Mouse (Mus musculus) ES-Bruce4 (cell line): Measurements from ENCODE around the gene Smpdl3b. TPM values are rescaled to one million over a fixed set of nuclear protein-coding genes. Genes with fewer than 3 reads are reported as not detected.
A peak's percentile ranks its signal among the peaks of the same experiment; 100 is the strongest.
"Not testable (repeated sequence)": the region's sequence is repeated elsewhere in the genome, so short reads cannot be mapped to it uniquely, and the experiment has no call there.

Experiments
- H3K27ac ChIP-seq: 2 replicates; pipeline ENCODE4 v1.5.1; 2012; ENCODE audit warnings: low read length, inconsistent platforms; ENCODE audit not compliant: insufficient read depth
- H3K27me3 ChIP-seq: 2 replicates; pipeline ENCODE4 v1.6.1; 2012; ENCODE audit warnings: mild to moderate bottlenecking, low read length, inconsistent platforms; ENCODE audit not compliant: control insufficient read depth, poor library complexity, insufficient read depth, severe bottlenecking
- H3K36me3 ChIP-seq: 2 replicates; pipeline ENCODE4 v1.6.1; 2012; ENCODE audit warnings: inconsistent platforms, mild to moderate bottlenecking, low read length, moderate library complexity; ENCODE audit not compliant: control insufficient read depth, poor library complexity, insufficient read depth, severe bottlenecking
- H3K4me1 ChIP-seq: one replicate; pipeline ENCODE4 v1.8.1; 2011; ENCODE audit warnings: low read length; ENCODE audit not compliant: control insufficient read depth, insufficient read depth
- H3K4me3 ChIP-seq: 2 replicates; pipeline ENCODE4 v1.5.1; 2011; ENCODE audit warnings: low read depth, mild to moderate bottlenecking, low read length
- H3K9ac ChIP-seq: 2 replicates; pipeline ENCODE4 v1.6.1; 2012; ENCODE audit warnings: low read depth, mild to moderate bottlenecking, inconsistent platforms; ENCODE audit not compliant: poor library complexity, severe bottlenecking
- H3K9me3 ChIP-seq: replicated peaks from 2 replicates; pipeline ENCODE4 v1.6.1; 2012; ENCODE audit warnings: mild to moderate bottlenecking, low read length, inconsistent platforms; ENCODE audit not compliant: control insufficient read depth, poor library complexity, insufficient read depth, severe bottlenecking
- CTCF ChIP-seq: IDR thresholded peaks from one replicate; pipeline ENCODE4 v1.8.1; 2011; ENCODE audit warnings: low read depth, low read length
- EP300 ChIP-seq: IDR thresholded peaks from 2 replicates; pipeline ENCODE4 v1.6.1; 2011; ENCODE audit warnings: low read depth, low read length; ENCODE audit not compliant: insufficient read depth
- POLR2A ChIP-seq: IDR thresholded peaks from one replicate; pipeline ENCODE4 v1.8.1; 2011; ENCODE audit warnings: low read length; ENCODE audit not compliant: insufficient read depth
- polyA plus RNA-seq: library from polyadenylated mRNA; stranded (reverse); fragments of >200 nt; gene quantifications from 2 replicates; pipeline ENCODE4 v1.2.4, GENCODE M21; 2011; ENCODE audit warnings: low read depth; ENCODE audit not compliant: missing spikeins, insufficient read depth, insufficient read length

The Smpdl3b gene
- polyA plus RNA-seq, 1 experiment = 6.4 TPM

DNA sequence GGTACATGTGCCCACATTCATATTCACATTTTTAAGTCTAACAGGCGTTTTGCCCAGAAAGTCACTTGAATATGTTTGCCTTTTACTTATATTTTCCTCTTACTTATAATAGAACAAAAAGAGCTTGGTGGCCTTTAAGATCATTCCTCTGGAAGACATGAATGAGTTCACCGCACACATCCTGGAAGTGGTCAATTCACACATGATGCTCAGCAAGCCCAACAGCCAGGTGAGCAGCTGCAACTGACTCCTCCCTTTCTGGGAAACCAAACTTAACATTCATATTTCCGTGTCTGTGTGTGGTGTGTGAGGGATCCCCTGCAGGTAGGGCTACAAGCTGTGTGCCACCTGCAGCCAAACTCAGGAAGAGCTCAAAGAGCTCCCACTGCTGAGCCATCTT lies 17.9 kb upstream of the Smpdl3b start:
- H3K27me3 ChIP-seq = no peaks in the 10 kb centered on the region
- H3K27ac ChIP-seq = no peak overlapping the region
- no peaks in the 10 kb centered on the region for H3K4me1 ChIP-seq
- TF ChIP-seq CTCF = no peak
- no peak for TF ChIP-seq POLR2A
- no peak for TF ChIP-seq EP300
- no peak overlapping the region for H3K4me3 ChIP-seq
- no peaks in the 10 kb centered on the region for H3K9me3 ChIP-seq
- H3K9ac ChIP-seq = no peak overlapping the region
- H3K36me3 ChIP-seq = peaks cover 89% of the 10 kb centered on the region

DNA sequence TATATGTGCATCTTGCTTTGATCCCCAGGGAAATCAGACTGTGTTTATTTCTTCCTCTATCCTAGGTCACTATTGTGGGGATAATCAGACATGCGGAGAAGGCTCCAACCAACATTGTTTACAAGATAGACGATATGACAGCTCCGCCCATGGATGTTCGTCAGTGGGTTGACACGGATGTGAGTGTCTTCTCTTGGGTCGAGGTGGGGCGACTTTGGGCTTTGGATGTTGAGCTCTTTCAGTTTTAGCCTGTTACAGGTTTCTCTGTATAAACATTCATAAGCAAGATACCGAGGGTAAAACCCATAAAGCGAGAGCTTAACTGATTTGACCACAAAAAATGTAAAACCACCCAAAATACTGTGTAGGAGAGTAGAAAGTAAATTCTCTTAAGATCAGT lies 14.7 kb upstream of the Smpdl3b start:
- no peaks in the 10 kb centered on the region for H3K9me3 ChIP-seq
- H3K9ac ChIP-seq = no peak overlapping the region
- H3K4me1 ChIP-seq = no peaks in the 10 kb centered on the region
- no peak overlapping the region for H3K27ac ChIP-seq
- no peak for TF ChIP-seq EP300
- no peak for TF ChIP-seq CTCF
- TF ChIP-seq POLR2A = no peak
- no peaks in the 10 kb centered on the region for H3K27me3 ChIP-seq
- no peak overlapping the region for H3K4me3 ChIP-seq
- H3K36me3 ChIP-seq = peaks cover 63% of the 10 kb centered on the region

- Histone ChIP-seq H3K9me3 (no peaks in the 10 kb centered on the region), H3K36me3 (peaks cover 31% of the 10 kb centered on the region), H3K4me1 (no peaks in the 10 kb centered on the region), H3K4me3 (peak within 1 kb of the TSS; percentile 94), H3K27ac (0 out of 2 replicates have a peak within 1 kb of the TSS, but pooled peaks have one; percentile 9), H3K27me3 (no peaks in the 10 kb centered on the region), H3K9ac (peak within 1 kb of the TSS; percentile 92)
- TF ChIP-seq POLR2A = peak; percentile 50
- TF ChIP-seq CTCF = no peak
These were observed 11.1 kb upstream of the Smpdl3b start, which contains the start of gene Rpa2 for GRCm38 (mm10) chr4:132767914-132768876. Gene Rpa2, plus strand, starts transcription at chr4:132768332.

DNA sequence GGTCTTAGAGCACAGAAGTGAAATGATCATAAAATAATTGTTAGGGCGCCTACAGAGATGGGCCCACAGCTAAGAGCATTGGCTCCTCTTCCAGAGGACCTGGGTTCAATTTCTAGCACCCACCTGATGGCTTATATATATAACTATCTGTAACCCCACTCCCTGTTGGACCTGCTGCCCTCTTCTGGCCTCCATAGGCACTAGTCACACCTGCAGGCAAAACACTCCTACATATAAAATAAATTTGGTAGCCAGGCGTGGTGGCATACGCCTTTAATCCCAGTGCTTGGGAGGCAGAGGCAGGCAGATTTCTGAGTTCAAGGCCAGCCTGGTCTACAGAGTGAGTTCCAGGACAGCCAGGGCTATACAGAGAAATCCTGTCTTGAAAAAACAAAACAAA lies 6.1 kb upstream of the Smpdl3b start:
- not testable (repeated sequence) for H3K27ac ChIP-seq, H3K27me3 ChIP-seq, H3K9ac ChIP-seq, H3K9me3 ChIP-seq, H3K36me3 ChIP-seq, H3K4me1 ChIP-seq, H3K4me3 ChIP-seq
- TF ChIP-seq CTCF = peak; percentile 50

- Histone ChIP-seq H3K4me1 (no peaks in the 10 kb centered on the region), H3K9me3 (no peaks in the 10 kb centered on the region), H3K4me3 (no peak overlapping the region), H3K9ac (no peak overlapping the region), H3K27ac (no peak overlapping the region), H3K36me3 (no peaks in the 10 kb centered on the region), H3K27me3 (no peaks in the 10 kb centered on the region)
- TF ChIP-seq POLR2A = no peak
- TF ChIP-seq CTCF = no peak
- TF ChIP-seq EP300 = no peak
These were observed 5.5 kb upstream of the Smpdl3b start for GRCm38 (mm10) chr4:132762602-132763001.

DNA sequence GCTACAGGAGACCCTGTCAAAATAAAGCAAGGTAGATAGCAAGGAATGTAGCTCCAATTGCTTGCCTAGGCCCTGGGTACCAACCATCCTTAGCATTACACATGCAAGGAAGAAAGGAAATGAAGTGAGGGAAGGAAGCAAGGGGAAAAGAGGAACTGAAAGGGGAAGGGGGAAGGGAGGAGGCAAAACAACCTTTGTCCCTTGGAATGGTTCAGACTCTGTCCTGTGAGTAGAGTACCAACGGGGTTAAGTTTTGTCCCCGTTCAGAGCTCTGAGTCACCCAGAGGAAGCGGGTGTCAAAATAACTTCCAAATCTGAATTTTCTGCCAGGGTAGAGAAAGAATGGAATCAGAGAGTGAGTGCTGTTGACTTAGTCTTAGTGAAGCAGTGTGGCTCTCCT lies 3.2 kb upstream of the Smpdl3b start:
- Histone ChIP-seq H3K4me3 (no peak overlapping the region), H3K27ac (no peak overlapping the region), H3K36me3 (no peaks in the 10 kb centered on the region), H3K9me3 (no peaks in the 10 kb centered on the region), H3K4me1 (no peaks in the 10 kb centered on the region), H3K27me3 (no peaks in the 10 kb centered on the region), H3K9ac (no peak overlapping the region)
- TF ChIP-seq POLR2A (no peak), EP300 (no peak), CTCF (no peak)
